Mouse (Mus musculus): ENCODE measurements around the gene Bcan. TPM values are rescaled to one million over a fixed set of nuclear protein-coding genes. Genes with fewer than 3 reads are reported as not detected.

Bcan gene
- polyA plus RNA-seq, 1 experiment from 2014 or later = 0.72 TPM

DNA sequence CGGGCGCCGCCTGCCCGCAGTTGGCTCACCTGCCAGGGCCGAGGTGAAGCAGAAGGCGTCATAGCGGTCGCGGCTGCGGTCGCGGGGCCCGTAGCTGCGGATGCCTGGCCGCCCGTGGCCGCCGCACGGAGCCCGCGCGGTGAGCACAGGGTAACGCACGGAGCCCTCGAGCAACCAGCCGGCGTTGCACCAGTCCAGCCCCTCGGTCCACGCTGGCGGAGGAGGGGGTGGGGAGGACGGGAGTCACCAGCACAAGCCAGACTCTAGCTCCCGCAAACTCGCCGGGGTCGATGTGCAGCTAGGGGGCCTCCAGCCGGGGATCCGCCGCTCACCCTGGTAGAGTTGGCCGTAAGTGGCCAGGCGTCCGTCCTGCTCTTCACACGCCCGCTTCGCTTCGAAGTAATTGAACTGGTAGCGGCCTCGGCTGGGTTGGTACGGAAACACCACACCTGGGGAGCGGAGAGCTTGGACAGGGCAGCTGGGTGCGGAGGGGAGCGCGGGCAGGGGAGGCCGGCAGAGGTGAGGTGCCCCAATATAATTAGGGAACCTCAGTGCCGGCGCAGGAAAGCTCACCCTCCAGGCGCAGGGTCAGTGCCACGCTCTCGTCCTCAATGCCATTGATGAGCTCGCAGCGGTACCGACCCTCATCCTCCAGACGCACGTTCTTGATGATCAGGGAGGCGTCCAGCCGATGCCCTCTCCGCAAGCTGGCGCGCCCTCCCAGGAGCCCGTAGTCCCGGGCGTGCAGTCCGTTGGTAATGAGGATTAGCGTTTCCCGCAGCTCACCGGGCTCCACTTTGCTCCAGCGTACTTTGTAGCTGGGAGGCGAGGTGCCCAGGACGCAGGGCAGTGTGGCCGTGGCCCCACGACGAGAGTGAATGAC, 23.4 kb upstream of the Bcan start:
- peak; percentile 56; the same call in 1 of the 2 replicates for ATAC-seq (ENCODE audit: insufficient read depth, low FRiP score, low TSS enrichment)
- no peak overlapping the region for H3K27ac ChIP-seq (ENCODE audit: low read depth, low read length)
- H3K4me2 ChIP-seq (ENCODE audit: low read depth) = peak overlapping the region; percentile 95
- peaks cover 57% of the 10 kb centered on the region for H3K27me3 ChIP-seq (ENCODE audit: control insufficient read depth, insufficient read depth, low read length)
- peak overlapping the region; percentile 53 for H3K4me3 ChIP-seq (ENCODE audit: low read depth, low read length)
- H3K36me3 ChIP-seq (ENCODE audit: control insufficient read depth, insufficient read depth, low read length) = no peaks in the 10 kb centered on the region
- peak overlapping the region; percentile 31; the same call in 1 of the 2 replicates for H3K9ac ChIP-seq (ENCODE audit: low read length)
- H3K4me1 ChIP-seq (ENCODE audit: control insufficient read depth, insufficient read depth, low read length) = peaks cover 16% of the 10 kb centered on the region
- no peaks in the 10 kb centered on the region; the same call in 1 of the 2 replicates for H3K9me3 ChIP-seq (ENCODE audit: control insufficient read depth, low read length)
- DNase-seq (ENCODE audit: low spot score) = peak; percentile 64
- WGBS = under 1% methylated on average over 81 of the region's 81 CpGs

- H3K9ac ChIP-seq (ENCODE audit: low read length) = peak overlapping the region; percentile 31
- peak; percentile 92 for DNase-seq (ENCODE audit: low spot score)
- H3K4me1 ChIP-seq (ENCODE audit: control insufficient read depth, insufficient read depth, low read length) = peaks cover 16% of the 10 kb centered on the region
- peaks cover 57% of the 10 kb centered on the region for H3K27me3 ChIP-seq (ENCODE audit: control insufficient read depth, insufficient read depth, low read length)
- H3K4me3 ChIP-seq (ENCODE audit: low read depth, low read length) = peak overlapping the region; percentile 53
- no peak overlapping the region for H3K27ac ChIP-seq (ENCODE audit: low read depth, low read length)
- H3K9me3 ChIP-seq (ENCODE audit: control insufficient read depth, low read length) = no peaks in the 10 kb centered on the region
- ATAC-seq (ENCODE audit: insufficient read depth, low FRiP score, low TSS enrichment) = peak; percentile 90
- H3K4me2 ChIP-seq (ENCODE audit: low read depth) = peak overlapping the region; percentile 95
- no peaks in the 10 kb centered on the region for H3K36me3 ChIP-seq (ENCODE audit: control insufficient read depth, insufficient read depth, low read length)
- WGBS = under 1% methylated on average over 65 of the region's 66 CpGs
Measured at GRCm38 (mm10) chr3:88022322-88023191, 22.5 kb upstream of the Bcan start.

DNA sequence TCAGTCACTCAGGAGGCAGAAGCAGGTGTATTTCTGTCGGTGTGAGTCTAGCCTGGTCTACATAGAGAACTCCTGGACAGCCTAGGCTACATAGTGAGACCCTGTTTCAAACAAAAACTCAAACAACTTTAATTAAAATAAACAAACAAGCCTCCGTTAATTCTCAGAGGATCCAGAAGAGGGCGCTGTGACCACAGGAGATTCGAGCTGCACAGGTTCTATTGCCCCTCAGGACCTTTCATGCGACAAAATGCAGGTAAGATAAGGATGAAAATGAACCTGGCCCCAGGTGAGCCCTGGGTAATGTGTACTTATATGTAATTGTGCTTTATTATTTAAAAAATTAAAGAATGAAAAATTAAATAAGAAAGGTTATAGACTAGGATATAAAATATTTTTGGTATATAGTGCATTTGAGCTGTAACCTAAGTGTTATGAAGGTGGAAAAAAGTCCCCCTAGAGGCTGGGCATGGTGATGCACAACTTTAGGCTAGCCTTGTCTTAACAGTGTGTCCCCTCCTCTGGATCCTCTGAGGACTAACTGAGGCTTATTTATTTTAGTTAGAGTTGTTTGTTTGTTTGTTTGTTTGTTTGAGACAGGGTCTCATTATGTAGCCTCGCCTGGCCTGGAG, 10.7 kb upstream of the Bcan start:
- no peaks in the 10 kb centered on the region for H3K9me3 ChIP-seq (ENCODE audit: control insufficient read depth, low read length)
- 12% methylated on average over 6 of the region's 6 CpGs for WGBS
- no peaks in the 10 kb centered on the region for H3K36me3 ChIP-seq (ENCODE audit: control insufficient read depth, insufficient read depth, low read length)
- no peak for ATAC-seq (ENCODE audit: insufficient read depth, low FRiP score, low TSS enrichment)
- H3K4me3 ChIP-seq (ENCODE audit: low read depth, low read length) = no peak overlapping the region
- no peaks in the 10 kb centered on the region for H3K27me3 ChIP-seq (ENCODE audit: control insufficient read depth, insufficient read depth, low read length)
- DNase-seq (ENCODE audit: low spot score) = no peak
- H3K4me2 ChIP-seq (ENCODE audit: low read depth) = no peak overlapping the region
- H3K4me1 ChIP-seq (ENCODE audit: control insufficient read depth, insufficient read depth, low read length) = no peaks in the 10 kb centered on the region
- no peak overlapping the region for H3K27ac ChIP-seq (ENCODE audit: low read depth, low read length)
- no peak overlapping the region for H3K9ac ChIP-seq (ENCODE audit: low read length)

DNA sequence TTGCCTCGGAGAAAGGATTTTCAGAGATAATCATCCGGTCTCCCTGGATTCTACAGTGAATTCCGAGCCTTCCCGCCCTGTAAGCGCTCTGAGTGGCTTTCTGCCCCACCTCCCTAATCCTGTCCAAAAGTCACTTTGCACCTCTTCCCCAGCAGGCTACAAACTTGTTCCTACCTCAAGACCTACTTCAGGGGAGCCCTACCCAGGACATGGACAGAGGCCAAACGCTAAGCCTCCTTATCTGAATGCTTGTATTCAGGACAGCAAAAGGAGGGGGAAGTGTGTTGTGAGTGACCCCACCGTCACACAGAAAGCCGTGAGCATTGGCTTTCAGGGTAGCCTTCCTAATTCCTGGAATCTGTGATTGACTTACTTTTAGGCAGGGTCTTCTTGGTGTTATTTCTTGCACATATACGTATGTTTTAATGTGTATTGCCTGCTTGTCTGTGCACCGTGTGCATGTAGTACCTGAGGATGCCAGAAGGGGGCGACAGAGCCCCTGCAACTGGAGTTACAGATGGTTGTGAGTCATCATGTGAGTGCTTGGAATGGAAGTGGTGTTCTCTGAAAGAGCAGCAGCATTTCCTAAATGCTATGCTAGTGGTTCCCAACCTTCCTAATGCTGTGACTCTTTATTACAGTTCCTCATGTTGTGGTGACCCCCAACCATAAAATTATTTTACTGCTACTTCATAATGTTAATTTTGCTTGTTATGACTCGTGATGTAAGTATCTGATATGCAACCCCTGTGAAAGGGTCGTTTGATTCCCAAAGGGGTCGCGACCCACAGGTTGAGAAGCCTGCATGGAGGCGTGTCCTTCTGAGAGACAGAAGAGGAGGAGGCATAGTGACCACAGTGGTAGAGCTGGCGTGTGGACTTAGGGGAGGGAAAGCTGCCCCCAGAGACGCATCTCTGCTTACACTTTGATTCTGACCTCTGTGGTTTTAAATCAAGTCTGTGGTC, 6.1 kb upstream of the Bcan start:
- H3K27me3 ChIP-seq (ENCODE audit: control insufficient read depth, insufficient read depth, low read length) = peaks cover 26% of the 10 kb centered on the region
- 78% methylated on average over 18 of the region's 18 CpGs for WGBS

DNA sequence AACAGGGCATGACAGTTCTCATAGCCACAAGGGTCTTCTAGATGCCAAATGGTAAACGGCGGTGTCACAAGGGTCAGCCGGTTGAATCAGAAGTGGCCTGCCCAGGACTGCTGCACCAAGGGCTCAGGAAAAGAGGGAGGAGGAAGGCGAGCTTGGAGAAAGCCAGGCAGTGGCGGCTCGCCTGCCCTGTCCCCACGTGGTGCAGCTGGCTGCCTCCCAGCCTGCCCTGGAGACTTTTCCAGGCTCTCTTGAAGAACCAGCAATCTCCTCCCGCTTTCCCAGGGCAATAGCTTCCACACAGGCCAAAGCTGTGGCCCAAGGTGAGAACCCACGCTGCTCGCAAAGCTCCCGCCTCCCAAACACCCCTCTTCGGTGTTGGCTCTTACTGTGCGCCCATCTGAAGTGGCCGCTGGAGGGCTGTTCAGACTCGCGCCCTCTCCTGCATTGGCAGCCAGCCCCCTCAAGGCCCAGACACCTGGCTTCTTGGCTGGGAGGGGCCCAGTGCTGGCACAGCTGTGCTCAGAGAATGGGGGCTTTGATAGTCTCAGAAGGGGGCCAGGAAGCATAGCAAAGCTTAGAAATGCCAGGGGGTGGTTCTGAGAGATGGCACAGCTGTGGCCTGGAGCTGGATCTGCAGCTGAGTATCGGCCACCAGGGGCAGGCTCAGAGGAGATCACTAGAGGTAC, 2.4 kb upstream of the Bcan start:
- H3K9me3 ChIP-seq (ENCODE audit: control insufficient read depth, low read length) = no peaks in the 10 kb centered on the region
- DNase-seq (ENCODE audit: low spot score) (no peak), ATAC-seq (ENCODE audit: insufficient read depth, low FRiP score, low TSS enrichment) (no peak)
- H3K27ac ChIP-seq (ENCODE audit: low read depth, low read length) = no peak overlapping the region
- peaks cover 6% of the 10 kb centered on the region for H3K4me1 ChIP-seq (ENCODE audit: control insufficient read depth, insufficient read depth, low read length)
- H3K27me3 ChIP-seq (ENCODE audit: control insufficient read depth, insufficient read depth, low read length) = peaks cover 62% of the 10 kb centered on the region
- no peak overlapping the region for H3K4me3 ChIP-seq (ENCODE audit: low read depth, low read length)
- H3K4me2 ChIP-seq (ENCODE audit: low read depth) = no peak overlapping the region
- no peak overlapping the region for H3K9ac ChIP-seq (ENCODE audit: low read length)
- 4% methylated on average over 17 of the region's 17 CpGs for WGBS
- no peaks in the 10 kb centered on the region for H3K36me3 ChIP-seq (ENCODE audit: control insufficient read depth, insufficient read depth, low read length)

More for the DNA sequence above, 6.1 kb upstream of the Bcan start:
- Histone ChIP-seq H3K4me3 (ENCODE audit: low read depth, low read length) (no peak overlapping the region), H3K9me3 (ENCODE audit: control insufficient read depth, low read length) (no peaks in the 10 kb centered on the region), H3K9ac (ENCODE audit: low read length) (no peak overlapping the region), H3K4me2 (ENCODE audit: low read depth) (no peak overlapping the region), H3K4me1 (ENCODE audit: control insufficient read depth, insufficient read depth, low read length) (no peaks in the 10 kb centered on the region), H3K36me3 (ENCODE audit: control insufficient read depth, insufficient read depth, low read length) (no peaks in the 10 kb centered on the region), H3K27ac (ENCODE audit: low read depth, low read length) (no peak overlapping the region)
- DNase-seq (ENCODE audit: low spot score) = no peak
- no peak for ATAC-seq (ENCODE audit: insufficient read depth, low FRiP score, low TSS enrichment)

GRCm38 (mm10) chr3:88000816-88001595, 976 bp upstream of the Bcan start:
- 17% methylated on average over 11 of the region's 11 CpGs for WGBS
- Histone ChIP-seq H3K27me3 (ENCODE audit: control insufficient read depth, insufficient read depth, low read length) (peaks cover 77% of the 10 kb centered on the region), H3K27ac (ENCODE audit: low read depth, low read length) (no peak overlapping the region), H3K36me3 (ENCODE audit: control insufficient read depth, insufficient read depth, low read length) (no peaks in the 10 kb centered on the region), H3K4me1 (ENCODE audit: control insufficient read depth, insufficient read depth, low read length) (peaks cover 11% of the 10 kb centered on the region), H3K4me2 (ENCODE audit: low read depth) (no peak overlapping the region), H3K9me3 (ENCODE audit: control insufficient read depth, low read length) (no peaks in the 10 kb centered on the region), H3K4me3 (ENCODE audit: low read depth, low read length) (no peak overlapping the region), H3K9ac (ENCODE audit: low read length) (no peak overlapping the region)
- DNase-seq (ENCODE audit: low spot score) (no peak), ATAC-seq (ENCODE audit: insufficient read depth, low FRiP score, low TSS enrichment) (no peak)

DNA sequence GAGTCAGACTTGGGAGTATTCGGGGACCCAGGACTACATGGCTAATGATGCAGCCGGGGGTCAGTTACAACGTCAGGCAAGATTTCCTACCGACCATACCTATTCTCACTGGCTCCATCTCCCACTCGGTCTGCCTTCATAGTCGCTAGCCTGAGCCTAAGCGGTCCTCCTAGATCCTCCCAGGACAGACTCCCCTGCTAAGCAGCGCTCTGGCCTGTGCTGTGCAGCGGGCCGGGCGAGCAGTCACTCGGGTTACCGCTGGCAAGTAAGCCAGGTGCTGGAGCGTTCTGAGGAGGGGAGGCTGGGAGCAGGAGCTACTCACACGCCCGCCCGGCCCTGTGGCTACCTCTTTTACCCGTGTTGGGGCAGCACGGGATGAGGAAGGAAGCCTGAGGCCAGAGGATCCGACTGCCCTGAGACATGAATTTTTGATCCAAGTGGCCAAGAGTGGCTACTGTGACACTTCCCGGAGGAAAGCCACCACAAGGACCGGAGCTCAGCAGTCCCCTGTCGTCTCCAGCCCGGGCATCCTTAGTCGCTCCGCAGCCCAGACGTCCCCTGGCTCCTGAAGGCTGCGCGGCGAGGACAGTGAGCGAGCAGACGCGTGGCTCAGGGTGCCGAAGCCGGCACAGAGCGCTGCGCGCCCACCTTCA, 661 bp downstream of the Bcan start:
- Histone ChIP-seq H3K9ac (ENCODE audit: low read length) (no peak overlapping the region), H3K27me3 (ENCODE audit: control insufficient read depth, insufficient read depth, low read length) (peaks cover 93% of the 10 kb centered on the region), H3K36me3 (ENCODE audit: control insufficient read depth, insufficient read depth, low read length) (no peaks in the 10 kb centered on the region), H3K4me3 (ENCODE audit: low read depth, low read length) (peak overlapping the region; percentile 33), H3K27ac (ENCODE audit: low read depth, low read length) (no peak overlapping the region), H3K4me2 (ENCODE audit: low read depth) (peak overlapping the region; percentile 55), H3K9me3 (ENCODE audit: control insufficient read depth, low read length) (no peaks in the 10 kb centered on the region), H3K4me1 (ENCODE audit: control insufficient read depth, insufficient read depth, low read length) (peaks cover 11% of the 10 kb centered on the region)
- under 1% methylated on average over 28 of the region's 38 CpGs for WGBS
- DNase-seq (ENCODE audit: low spot score) (no peak), ATAC-seq (ENCODE audit: insufficient read depth, low FRiP score, low TSS enrichment) (no peak)
